Mouse (Mus musculus) thymus, adult 2 months (tissue): ENCODE results near the gene Chrna9. TPM values are rescaled to one million over a fixed set of nuclear protein-coding genes. Genes with fewer than 3 reads are reported as not detected.

Source experiments
- DNase-seq: peaks from one replicate; pipeline ENCODE4 v3.0.0; 2021
- H3K27ac ChIP-seq: fragments of 200-500 bp; 2 replicates; pipeline ENCODE4 v1.5.1; 2012; ENCODE audit warnings: low read length, control low read depth; ENCODE audit not compliant: control insufficient read depth, insufficient read depth
- H3K27me3 ChIP-seq: fragments of 200-500 bp; 2 replicates; pipeline ENCODE4 v1.6.1; 2012; ENCODE audit warnings: mild to moderate bottlenecking, low read length, moderate library complexity, mixed read lengths; ENCODE audit not compliant: control insufficient read depth, insufficient read depth
- H3K36me3 ChIP-seq: fragments of 200-500 bp; 2 replicates; pipeline ENCODE4 v1.6.1; 2012; ENCODE audit warnings: mild to moderate bottlenecking, low read length, moderate library complexity; ENCODE audit not compliant: control insufficient read depth, insufficient read depth
- H3K4me1 ChIP-seq: fragments of 200-500 bp; replicated peaks from 2 replicates; pipeline ENCODE4 v1.6.1; 2012; ENCODE audit warnings: low read length; ENCODE audit not compliant: control insufficient read depth, insufficient read depth
- H3K4me3 ChIP-seq: fragments of 200-500 bp; 2 replicates; pipeline ENCODE4 v1.5.1; 2012; ENCODE audit warnings: mild to moderate bottlenecking, low read length, control low read depth, moderate library complexity; ENCODE audit not compliant: control insufficient read depth, insufficient read depth
- CTCF ChIP-seq: fragments of 200-500 bp; IDR thresholded peaks from 2 replicates; pipeline ENCODE4 v1.5.1; 2012; ENCODE audit warnings: mild to moderate bottlenecking, control low read depth, low read length, moderate library complexity, borderline replicate concordance; ENCODE audit not compliant: control insufficient read depth, poor library complexity, insufficient read depth; ENCODE audit errors: extremely low read depth
- POLR2A ChIP-seq: fragments of 200-500 bp; IDR thresholded peaks from 2 replicates; pipeline ENCODE4 v1.6.1; 2012; ENCODE audit warnings: mild to moderate bottlenecking, low read length, control low read depth, moderate library complexity; ENCODE audit not compliant: control insufficient read depth, poor library complexity, insufficient read depth; ENCODE audit errors: extremely low read depth
- WGBS: fragments of 180-500 bp; shearing (Covaris S2); methylation state at CpG from one replicate; pipeline ENCODE4 v1.1.7; 2018; 5-methylcytosine and 5-hydroxymethylcytosine counted together
- polyA plus RNA-seq: library from polyadenylated mRNA; depleted of rRNA; stranded (reverse); fragments of >200 nt; gene quantifications from 2 replicates; pipeline ENCODE4 v1.2.3, GENCODE M21; 2012

Gene Chrna9
- polyA plus RNA-seq, 1 experiment: 251 TPM

- Histone ChIP-seq H3K4me3 (no peak overlapping the region), H3K27ac (no peak overlapping the region)
Observed at GRCm38 (mm10) chr5:65960597-65960950, 25.9 kb downstream of the Chrna9 start.

GRCm38 (mm10) chr5:65963291-65963690, 28.6 kb downstream of the Chrna9 start:
- Histone ChIP-seq H3K27me3 (no peaks in the 10 kb centered on the region), H3K36me3 (no peaks in the 10 kb centered on the region), H3K27ac (no peak overlapping the region), H3K4me3 (no peak overlapping the region), H3K4me1 (no peaks in the 10 kb centered on the region)
- TF ChIP-seq CTCF (no peak), POLR2A (no peak)
- DNase-seq: no peak
- 96% methylated on average over 5 of the region's 5 CpGs for WGBS

More at GRCm38 (mm10) chr5:65960597-65960950, 25.9 kb downstream of the Chrna9 start:
- H3K27me3 ChIP-seq: no peaks in the 10 kb centered on the region
- no peak for DNase-seq
- no peaks in the 10 kb centered on the region for H3K4me1 ChIP-seq
- TF ChIP-seq POLR2A: no peak
- no peak for TF ChIP-seq CTCF
- WGBS: 83% methylated on average over 11 of the region's 11 CpGs
- H3K36me3 ChIP-seq: no peaks in the 10 kb centered on the region

GRCm38 (mm10) chr5:65965771-65966279, 31.1 kb downstream of the Chrna9 start:
- TF ChIP-seq CTCF: no peak
- TF ChIP-seq POLR2A: no peak
- DNase-seq: no peak
- Histone ChIP-seq H3K27me3 (no peaks in the 10 kb centered on the region), H3K4me3 (no peak overlapping the region), H3K4me1 (peaks cover 5% of the 10 kb centered on the region), H3K27ac (no peak overlapping the region), H3K36me3 (peaks cover 15% of the 10 kb centered on the region)
- 90% methylated on average over 7 of the region's 7 CpGs for WGBS

- DNase-seq: no peak
- Histone ChIP-seq H3K4me3 (no peak overlapping the region), H3K36me3 (peaks cover 24% of the 10 kb centered on the region), H3K27me3 (no peaks in the 10 kb centered on the region), H3K27ac (no peak overlapping the region), H3K4me1 (peaks cover 5% of the 10 kb centered on the region)
- WGBS: 97% methylated on average over 12 of the region's 12 CpGs
- TF ChIP-seq POLR2A (no peak), CTCF (no peak)
Observed at GRCm38 (mm10) chr5:65967091-65967490, 32.4 kb downstream of the Chrna9 start.

- H3K4me1 ChIP-seq: peaks cover 5% of the 10 kb centered on the region
- peaks cover 32% of the 10 kb centered on the region for H3K36me3 ChIP-seq
- H3K27ac ChIP-seq: no peak overlapping the region
- DNase-seq: no peak
- 97% methylated on average over 3 of the region's 3 CpGs for WGBS
- no peaks in the 10 kb centered on the region for H3K27me3 ChIP-seq
- TF ChIP-seq CTCF (no peak), POLR2A (no peak)
- H3K4me3 ChIP-seq: no peak overlapping the region
Observed at GRCm38 (mm10) chr5:65968004-65968403, 33.3 kb downstream of the Chrna9 start.

GRCm38 (mm10) chr5:65973189-65973588, 38.5 kb downstream of the Chrna9 start:
- WGBS: 78% methylated on average over 2 of the region's 2 CpGs
- H3K36me3 ChIP-seq: peaks cover 48% of the 10 kb centered on the region
- TF ChIP-seq CTCF (no peak), POLR2A (no peak)
- DNase-seq: no peak
- no peak overlapping the region for H3K4me3 ChIP-seq
- H3K27ac ChIP-seq: no peak overlapping the region
- no peaks in the 10 kb centered on the region for H3K27me3 ChIP-seq
- peaks cover 5% of the 10 kb centered on the region for H3K4me1 ChIP-seq

GRCm38 (mm10) chr5:65975731-65976130, 41.0 kb downstream of the Chrna9 start:
- Histone ChIP-seq H3K4me3 (no peak overlapping the region), H3K27ac (no peak overlapping the region), H3K4me1 (no peaks in the 10 kb centered on the region), H3K36me3 (peaks cover 35% of the 10 kb centered on the region), H3K27me3 (no peaks in the 10 kb centered on the region)
- WGBS: 97% methylated on average over 13 of the region's 13 CpGs
- no peak for DNase-seq
- TF ChIP-seq CTCF (no peak), POLR2A (no peak)
